Mouse (Mus musculus) gastrocnemius, adult 2 months (tissue): ENCODE results near the gene Pym1. TPM values are rescaled to one million over a fixed set of nuclear protein-coding genes. Genes with fewer than 3 reads are reported as not detected.
A peak's percentile ranks its signal among the peaks of the same experiment; 100 is the strongest.

Experiments used
- DNase-seq: peaks from one replicate; pipeline ENCODE4 v3.0.0; 2022
- H3K27ac ChIP-seq: fragments of 200-600 bp; 2 replicates; pipeline ENCODE4 v1.8.1; 2022; ENCODE audit warnings: mild to moderate bottlenecking
- H3K4me3 ChIP-seq: fragments of 200-600 bp; 2 replicates; pipeline ENCODE4 v1.8.1; 2022; ENCODE audit warnings: mild to moderate bottlenecking, moderate library complexity
- CTCF ChIP-seq: fragments of 200-600 bp; IDR thresholded peaks from 2 replicates; pipeline ENCODE4 v1.8.1; 2022; ENCODE audit warnings: antibody characterized with exemption, mild to moderate bottlenecking, moderate library complexity
- intact Hi-C: fragments of 180-260 bp; cut with DNase I; formaldehyde crosslinking; loops from one replicate; pipeline ENCODE4 v1.15.1; 2025
- total RNA-seq, 2 experiments: library from RNA; stranded (reverse); gene quantifications; 2 replicates each; pipeline ENCODE4 v1.2.3; 2021

Gene Pym1
- total RNA-seq, 2 experiments from 2014 or later: 9.9 to 11.8 TPM

DNA sequence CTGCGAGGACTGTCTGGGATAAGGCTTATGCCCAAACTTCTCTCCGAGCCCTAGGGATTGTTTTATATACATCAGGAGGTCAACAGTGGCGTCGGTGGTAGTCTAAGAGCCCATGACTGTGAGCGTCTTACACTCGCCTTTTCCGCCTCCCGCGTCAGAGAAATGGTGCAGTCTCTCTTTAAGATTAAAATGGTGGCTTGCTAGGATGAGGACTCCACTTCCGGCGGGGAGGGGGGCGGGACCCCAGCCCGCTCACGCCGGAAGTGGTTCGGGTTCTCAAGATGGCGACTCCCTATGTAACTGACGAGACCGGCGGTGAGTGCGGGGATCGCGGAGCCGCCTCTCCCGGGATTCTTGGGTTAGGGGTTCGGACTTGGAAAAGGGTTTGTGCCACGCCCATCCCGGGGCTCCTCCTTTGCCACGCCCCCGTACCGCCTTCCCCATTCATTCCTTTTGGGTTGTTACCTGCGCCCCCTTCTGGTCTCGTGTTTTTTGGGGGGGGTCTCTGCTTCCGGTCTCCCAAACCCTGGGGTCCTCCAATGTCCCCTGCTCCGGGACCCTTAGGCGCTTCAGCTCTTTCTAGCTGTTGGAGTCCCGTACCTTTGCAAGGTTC lies 669 bp downstream of the Pym1 start:
- Histone ChIP-seq H3K27ac (peak overlapping the region; percentile 96), H3K4me3 (peak overlapping the region; percentile 84)
- peak; percentile 82 for DNase-seq
- intact Hi-C loops: loop anchor here (2.0 kb wide), 1 partner anchor 56 kb away; the partner anchor contains the start of genes Dnajc14 and Tmem198b
- TF ChIP-seq CTCF: peak; percentile 42

DNA sequence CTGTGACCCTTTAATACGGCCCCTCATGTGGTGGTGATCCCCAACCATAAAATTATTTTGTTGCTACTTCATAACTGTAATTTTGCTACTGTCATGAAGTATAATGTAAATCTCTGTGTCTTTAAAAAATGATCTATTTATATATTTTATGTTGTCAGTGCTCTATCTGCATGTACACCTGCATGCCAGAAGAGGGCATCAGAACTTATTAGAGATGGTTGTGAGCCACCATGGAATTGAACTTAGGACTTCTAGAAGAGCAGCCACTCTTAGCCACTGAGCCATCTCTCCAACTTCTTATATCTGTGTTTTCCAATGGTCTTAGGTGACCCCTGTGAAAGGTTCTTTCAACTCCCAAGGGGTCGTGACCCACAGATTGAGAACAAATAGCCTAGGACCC lies 25.2 kb downstream of the Pym1 start:
- TF ChIP-seq CTCF: peak; percentile 61
- no peak for DNase-seq
- intact Hi-C loops: no loop called here
- no peak overlapping the region for H3K27ac ChIP-seq
- H3K4me3 ChIP-seq: no peak overlapping the region

DNA sequence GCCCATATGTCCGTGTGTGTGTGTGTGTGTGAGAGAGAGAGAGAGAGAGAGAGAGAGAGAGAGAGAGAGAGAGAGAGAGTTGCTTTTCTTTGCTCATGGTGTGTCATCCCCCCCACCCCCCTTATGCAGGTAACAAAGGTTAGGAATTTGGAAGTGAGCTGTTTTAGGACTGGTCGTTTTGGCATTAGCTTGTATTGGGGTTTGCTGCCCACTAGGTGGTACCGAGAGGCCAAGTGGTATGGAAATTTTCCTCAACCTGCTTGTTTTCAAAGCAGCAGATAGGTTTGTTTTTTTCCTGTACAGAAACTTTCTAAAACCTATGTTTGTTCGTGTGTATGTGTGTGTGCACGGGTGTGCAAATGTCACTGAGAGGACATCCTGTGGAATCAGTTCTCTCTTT lies 26.0 kb downstream of the Pym1 start:
- intact Hi-C loops: no loop called here
- H3K27ac ChIP-seq: no peak overlapping the region
- no peak overlapping the region for H3K4me3 ChIP-seq
- DNase-seq: no peak
- peak; percentile 3; the same call in 1 of the 2 replicates for TF ChIP-seq CTCF

DNA sequence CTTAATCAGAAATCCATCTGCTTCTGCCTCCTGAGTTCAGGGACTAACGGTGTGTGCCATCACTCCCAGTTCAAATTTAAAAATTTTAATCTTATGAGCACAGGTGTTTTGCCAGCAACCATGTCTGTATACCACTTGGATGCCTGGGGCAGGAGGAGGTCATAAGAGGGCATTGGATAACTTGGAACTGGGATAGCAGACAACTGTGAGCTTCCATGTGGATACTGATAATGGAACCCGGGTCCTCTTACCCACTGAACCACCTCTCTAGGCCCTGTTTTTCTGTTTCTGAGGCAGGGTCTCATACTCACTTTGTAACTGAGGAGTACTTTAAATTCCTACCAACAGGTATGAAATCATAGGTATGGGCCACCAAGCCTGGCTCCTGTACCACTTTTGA lies 30.8 kb downstream of the Pym1 start:
- Histone ChIP-seq H3K27ac (peak overlapping the region; percentile 85), H3K4me3 (no peak overlapping the region; the same call in 1 of the 2 replicates)
- TF ChIP-seq CTCF: no peak
- intact Hi-C loops: no loop called here
- no peak for DNase-seq

DNA sequence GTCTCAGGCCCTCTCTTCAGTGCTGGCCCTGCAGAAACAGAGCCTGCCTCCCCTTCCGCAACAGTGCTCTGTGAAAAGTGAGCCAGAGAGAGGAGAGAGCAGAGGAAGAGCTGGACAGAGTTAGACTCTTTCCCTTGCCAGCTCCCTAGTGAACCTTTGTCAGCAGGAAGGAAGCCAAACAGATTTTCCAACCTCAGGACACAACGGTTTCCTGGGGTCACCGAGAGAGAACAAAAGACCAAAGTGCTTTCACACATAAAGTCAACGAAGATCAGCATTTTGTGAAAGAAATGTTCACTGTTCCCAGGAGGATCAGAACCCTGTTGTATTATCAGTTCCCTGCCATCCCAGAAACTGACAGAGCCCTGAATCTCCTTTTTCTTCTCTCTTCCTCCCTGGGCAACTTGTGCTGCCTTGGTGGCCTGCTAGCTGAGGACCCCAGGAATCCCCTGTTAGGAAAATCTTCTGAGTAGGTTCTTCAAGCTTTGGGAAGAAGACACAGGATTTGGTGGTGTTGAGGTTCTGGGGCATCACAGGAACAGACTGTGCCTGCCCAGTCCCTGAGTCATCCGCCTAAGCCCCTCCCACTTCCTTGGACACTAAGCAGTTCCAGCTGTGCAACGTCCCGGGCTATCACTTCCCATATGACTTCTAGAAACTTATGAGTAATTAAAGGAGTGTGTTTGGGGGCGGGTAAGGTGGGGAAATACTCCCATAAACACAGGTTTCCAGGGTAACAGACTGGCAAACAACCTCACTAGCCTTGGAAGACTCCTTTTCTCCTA lies 31.5 kb downstream of the Pym1 start:
- no peak for TF ChIP-seq CTCF
- intact Hi-C loops: no loop called here
- DNase-seq: peak; percentile 90
- H3K27ac ChIP-seq: peak overlapping the region; percentile 85
- peak overlapping the region; percentile 50 for H3K4me3 ChIP-seq

DNA sequence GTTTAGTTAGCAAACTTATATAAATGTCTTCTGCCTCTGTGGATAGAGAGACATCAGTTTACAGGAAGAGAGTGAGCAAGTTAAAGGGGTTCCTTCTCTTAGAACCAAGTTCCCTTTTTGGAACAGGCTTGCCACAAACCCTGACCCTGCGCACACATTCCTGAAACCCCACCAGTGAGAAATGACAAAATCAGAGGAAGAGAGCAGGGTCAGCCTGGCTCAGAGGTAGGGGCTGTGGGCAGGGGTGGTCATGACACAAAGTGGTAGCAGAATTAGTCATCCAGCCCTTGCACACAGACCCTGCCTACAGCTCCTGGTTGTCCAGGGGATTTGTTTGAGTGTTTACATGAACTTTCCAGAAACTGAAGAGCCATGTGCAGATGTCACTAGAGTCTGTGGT lies 32.5 kb downstream of the Pym1 start:
- Histone ChIP-seq H3K4me3 (no peak overlapping the region), H3K27ac (peak overlapping the region; percentile 85)
- intact Hi-C loops: no loop called here
- TF ChIP-seq CTCF: no peak
- DNase-seq: no peak

DNA sequence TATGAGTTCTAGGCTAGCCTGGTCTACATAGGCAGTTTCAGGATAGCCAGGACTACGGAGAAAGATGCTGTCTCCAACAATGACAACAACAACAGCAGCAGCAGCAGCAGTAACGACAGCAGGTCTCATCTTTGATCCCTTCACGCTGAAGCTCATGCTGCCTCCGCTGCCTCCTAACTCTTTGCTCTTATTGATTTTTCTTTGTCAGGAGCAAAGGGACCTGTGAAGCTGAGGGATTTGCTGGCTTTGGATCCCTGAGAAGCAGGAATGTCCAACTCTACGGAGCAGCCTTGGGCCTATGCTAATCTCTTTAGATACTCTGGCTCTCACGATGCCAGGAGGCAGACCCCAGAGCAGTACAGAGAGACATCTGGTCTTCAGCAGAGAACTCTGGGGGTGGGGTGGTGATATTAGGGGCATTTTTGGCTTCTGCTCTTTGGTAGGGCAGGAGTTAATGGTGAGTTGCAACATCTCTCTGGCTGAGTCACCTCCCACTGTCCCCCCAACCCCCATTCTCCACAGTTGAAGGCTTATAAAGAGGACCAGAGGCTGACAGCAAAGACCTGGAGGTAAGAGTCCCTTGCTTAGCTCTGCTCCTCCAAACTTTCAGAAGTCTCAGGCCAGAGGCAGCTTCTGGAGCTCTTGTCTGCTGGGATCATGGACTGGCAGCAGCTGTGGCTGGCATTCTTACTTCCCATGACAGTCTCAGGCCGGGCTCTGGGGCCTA lies 42.9 kb downstream of the Pym1 start, which contains the start of gene Mmp19:
TSS of gene Mmp19 (plus strand) at position 513 of the 727 bp plus-strand sequence.
- Histone ChIP-seq H3K4me3 (peak within 1 kb of the TSS; percentile 67), H3K27ac (peak within 1 kb of the TSS; percentile 56)
- intact Hi-C loops: no loop called here
- no peak for DNase-seq
- TF ChIP-seq CTCF: no peak

DNA sequence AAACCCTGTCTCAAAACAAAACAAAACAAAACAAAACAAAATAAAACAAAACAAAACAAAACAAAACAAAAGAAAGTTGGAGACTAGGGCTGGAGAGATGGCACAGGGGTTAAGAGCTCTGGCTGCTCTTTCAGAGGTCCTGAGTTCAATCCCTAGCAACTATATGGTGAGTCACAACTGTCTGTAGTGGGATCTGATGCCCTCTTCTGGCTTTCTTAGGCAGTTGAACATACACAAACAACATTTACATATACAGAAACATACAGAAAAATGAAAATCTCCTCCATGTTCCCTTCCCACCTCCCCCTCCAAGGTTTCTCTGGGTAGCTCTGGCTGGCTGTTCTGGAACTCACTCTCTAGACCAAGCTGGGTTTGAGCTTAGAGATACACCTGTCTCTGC lies 44.4 kb downstream of the Pym1 start:
- no peak overlapping the region for H3K27ac ChIP-seq
- no peak overlapping the region for H3K4me3 ChIP-seq
- DNase-seq: no peak
- intact Hi-C loops: no loop called here
- peak; percentile 5; the same call in 1 of the 2 replicates for TF ChIP-seq CTCF

DNA sequence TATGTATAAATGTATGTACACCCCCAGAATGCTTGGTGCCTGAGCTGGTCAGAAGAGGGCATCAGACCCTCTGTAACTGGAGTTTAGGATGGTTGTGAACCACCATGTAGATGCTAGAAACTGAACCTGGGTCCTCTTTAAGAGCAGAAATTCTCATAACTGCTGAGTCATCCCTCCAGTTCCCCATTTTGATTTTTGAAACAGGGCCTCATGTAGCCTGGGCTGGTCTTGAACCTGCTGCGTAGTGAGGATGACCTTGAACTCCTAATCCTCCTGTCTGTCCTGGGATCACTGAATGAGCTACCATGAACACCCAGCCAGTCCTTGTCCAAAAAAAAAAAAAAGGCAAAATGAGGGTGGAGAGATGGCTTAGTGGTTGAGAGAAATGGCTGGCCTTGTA lies 45.6 kb downstream of the Pym1 start:
- no peak for DNase-seq
- H3K4me3 ChIP-seq: no peak overlapping the region
- intact Hi-C loops: no loop called here
- no peak for TF ChIP-seq CTCF
- H3K27ac ChIP-seq: no peak overlapping the region

DNA sequence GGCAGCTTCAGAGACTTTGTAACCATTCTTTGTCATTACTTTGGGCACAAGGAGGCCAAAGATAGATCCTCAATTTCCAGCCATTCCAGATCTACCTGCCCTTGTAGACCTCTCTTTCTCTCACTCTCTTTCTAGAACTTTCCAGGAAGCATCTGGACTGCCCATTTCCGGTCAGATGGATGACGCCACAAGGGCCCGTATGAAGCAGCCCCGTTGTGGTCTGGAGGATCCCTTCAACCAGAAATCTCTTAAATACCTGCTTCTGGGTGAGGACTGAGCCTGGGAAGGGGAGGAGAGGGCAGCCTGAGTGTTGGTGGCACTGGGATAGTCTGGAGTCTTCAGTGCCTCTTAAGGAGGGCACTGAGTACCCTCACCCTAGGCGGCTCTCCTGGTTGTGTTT lies 46.7 kb downstream of the Pym1 start:
- intact Hi-C loops: no loop called here
- no peak overlapping the region for H3K27ac ChIP-seq
- DNase-seq: no peak
- no peak overlapping the region for H3K4me3 ChIP-seq
- TF ChIP-seq CTCF: no peak

DNA sequence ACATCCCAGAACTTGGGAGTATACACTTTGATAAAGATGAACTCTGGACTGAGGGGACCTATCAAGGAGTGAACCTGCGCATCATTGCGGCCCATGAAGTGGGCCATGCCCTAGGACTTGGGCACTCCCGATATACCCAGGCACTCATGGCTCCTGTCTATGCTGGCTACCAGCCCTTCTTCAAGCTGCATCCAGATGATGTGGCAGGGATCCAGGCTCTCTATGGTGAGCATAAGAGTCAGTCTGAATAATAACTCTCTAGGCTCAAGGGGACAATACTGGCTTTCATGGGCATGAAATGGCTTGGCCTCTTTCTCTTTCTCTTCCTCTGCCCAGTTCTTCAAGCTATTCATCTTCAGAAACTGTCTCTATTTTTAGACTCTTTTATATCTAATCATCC lies 47.9 kb downstream of the Pym1 start:
- DNase-seq: no peak
- TF ChIP-seq CTCF: no peak
- H3K27ac ChIP-seq: no peak overlapping the region
- intact Hi-C loops: no loop called here
- H3K4me3 ChIP-seq: no peak overlapping the region

DNA sequence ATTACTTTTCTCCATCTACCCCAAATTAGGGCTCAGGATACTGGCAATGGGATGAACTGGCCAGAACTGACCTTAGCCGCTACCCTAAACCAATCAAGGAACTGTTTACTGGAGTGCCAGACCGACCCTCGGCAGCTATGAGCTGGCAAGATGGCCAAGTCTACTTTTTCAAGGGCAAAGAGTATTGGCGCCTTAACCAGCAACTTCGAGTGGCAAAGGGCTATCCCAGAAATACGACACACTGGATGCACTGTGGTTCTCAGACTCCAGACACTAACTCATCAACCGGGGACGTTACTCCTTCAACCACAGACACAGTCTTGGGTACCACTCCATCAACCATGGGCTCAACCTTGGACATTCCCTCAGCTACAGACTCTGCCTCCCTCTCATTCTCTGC lies 51.0 kb downstream of the Pym1 start:
- intact Hi-C loops: no loop called here
- Histone ChIP-seq H3K4me3 (no peak overlapping the region), H3K27ac (no peak overlapping the region)
- no peak for DNase-seq
- no peak for TF ChIP-seq CTCF

DNA sequence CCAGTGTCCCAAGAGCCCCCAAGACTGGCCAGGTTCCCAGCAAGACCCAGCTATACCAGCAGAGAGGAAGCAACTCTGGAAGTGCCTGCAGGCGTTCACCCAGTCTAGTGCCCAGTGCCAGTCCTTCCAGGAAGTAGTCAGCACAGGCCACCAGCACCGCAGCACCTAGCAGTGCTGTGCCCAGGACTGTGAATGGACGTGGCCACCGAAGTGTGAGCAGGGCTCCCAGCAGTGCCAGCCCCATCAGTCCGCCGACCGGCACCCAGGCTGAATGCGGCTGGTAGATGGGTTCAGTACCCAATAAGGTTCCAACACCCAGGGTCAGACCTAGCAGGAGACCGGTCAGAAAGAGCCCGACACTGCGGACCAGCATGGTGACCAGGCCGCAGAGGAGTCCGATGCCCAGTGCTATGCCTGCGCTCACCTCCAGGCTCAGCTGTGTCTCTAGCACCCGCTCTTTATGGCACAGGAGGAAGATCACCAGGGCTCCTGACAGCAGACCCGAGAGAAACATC lies 54.3 kb downstream of the Pym1 start:
- no peak for DNase-seq
- TF ChIP-seq CTCF: no peak
- intact Hi-C loops: loop anchor here (10.0 kb wide), 1 partner anchor 177 kb away; the partner anchor contains the start of gene Rps26
- Histone ChIP-seq H3K27ac (no peak overlapping the region), H3K4me3 (no peak overlapping the region)
